In the genomic region with DNA sequence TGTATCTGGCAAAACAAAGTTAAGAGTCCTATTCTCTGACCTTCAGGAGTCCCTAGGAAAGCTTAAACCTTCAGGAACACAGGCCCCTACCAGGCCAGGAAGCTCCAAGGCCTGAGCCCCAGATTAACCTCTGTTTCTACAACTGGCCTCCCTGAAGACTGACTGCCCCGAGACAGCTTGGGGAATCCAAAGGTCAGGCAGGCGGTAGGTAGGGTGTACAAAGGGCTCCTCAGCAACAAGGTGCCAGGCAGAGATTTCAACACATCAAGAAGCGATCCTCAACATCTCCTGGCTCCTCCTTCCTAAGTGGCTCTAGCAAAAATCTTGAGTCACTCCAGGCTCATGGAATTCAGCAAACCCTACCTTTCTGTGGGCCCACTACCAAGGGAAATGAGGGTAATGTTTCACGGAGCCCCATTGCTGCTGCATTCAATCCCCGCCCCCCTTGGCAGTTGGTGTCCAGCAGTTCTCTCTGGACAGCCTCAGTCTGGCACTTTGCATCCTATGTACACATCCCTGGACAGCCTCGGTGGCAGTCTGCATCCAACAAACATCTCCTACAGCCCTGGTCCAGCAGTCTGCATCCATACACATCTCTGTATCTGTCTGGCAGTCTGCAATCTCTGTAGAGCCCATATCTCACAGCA, we compare ENCODE assay signal across 8 mouse cellular contexts. TPM values are rescaled to one million over a fixed set of nuclear protein-coding genes. Genes with fewer than 3 reads are reported as not detected.
DNase-seq lines count a peak whose midpoint lies in the region; ATAC-seq lines count a peak whose summit lies in the region.

No protein-coding gene starts in this region.

- ATAC-seq in heart, embryonic 15.5 days (replicated peaks; ENCODE audit: insufficient number of reproducible peaks, insufficient read depth, low FRiP score, low read depth): no peak
- no peak for ATAC-seq in embryonic facial prominence, embryonic 13.5 days (ENCODE audit: insufficient number of reproducible peaks, insufficient read depth, low FRiP score, low TSS enrichment, low read depth)
- ATAC-seq in midbrain, embryonic 16.5 days: 0 out of 2 replicates have a peak, but pooled peaks have one; percentile 5
- ATAC-seq in frontal cortex, adult (ENCODE audit: low TSS enrichment): no peak
- no peak for ATAC-seq in megakaryocyte-erythroid progenitor cell, adult 5-6 weeks (replicated peaks; ENCODE audit: low FRiP score, low TSS enrichment, poor library complexity, severe bottlenecking)

- peak overlapping the region; percentile 64; the same call in 1 of the 2 replicates for H3K27ac ChIP-seq in heart, embryonic 15.5 days
- peak overlapping the region; percentile 39; the same call in 1 of the 2 replicates for H3K27ac ChIP-seq in embryonic facial prominence, embryonic 13.5 days
- H3K27ac ChIP-seq in midbrain, embryonic 16.5 days (ENCODE audit: low read length): no peak overlapping the region

- peaks cover 29% of the 10 kb centered on the region for H3K36me3 ChIP-seq in heart, embryonic 15.5 days
- peaks cover 40% of the 10 kb centered on the region for H3K36me3 ChIP-seq in embryonic facial prominence, embryonic 13.5 days
- peaks cover 23% of the 10 kb centered on the region for H3K36me3 ChIP-seq in midbrain, embryonic 16.5 days (ENCODE audit: control insufficient read depth, insufficient read depth, low read length)

- intact Hi-C loops in left cerebral cortex, postnatal 14 days (cut with DNase I): no loop called here

- no peaks in the 10 kb centered on the region for H3K9me3 ChIP-seq in heart, embryonic 15.5 days (replicated peaks)
- H3K9me3 ChIP-seq in embryonic facial prominence, embryonic 13.5 days: no peaks in the 10 kb centered on the region
- H3K9me3 ChIP-seq in midbrain, embryonic 16.5 days (replicated peaks; ENCODE audit: control insufficient read depth, low read length, poor library complexity, severe bottlenecking): no peaks in the 10 kb centered on the region

- H3K4me3 ChIP-seq in heart, embryonic 15.5 days: peak overlapping the region; percentile 71
- H3K4me3 ChIP-seq in embryonic facial prominence, embryonic 13.5 days: peak overlapping the region; percentile 90
- H3K4me3 ChIP-seq in midbrain, embryonic 16.5 days (ENCODE audit: low read depth, low read length): peak overlapping the region; percentile 89

- H3K27me3 ChIP-seq in heart, embryonic 15.5 days: no peaks in the 10 kb centered on the region
- no peaks in the 10 kb centered on the region for H3K27me3 ChIP-seq in embryonic facial prominence, embryonic 13.5 days
- H3K27me3 ChIP-seq in midbrain, embryonic 16.5 days (ENCODE audit: control insufficient read depth, insufficient read depth, low read depth, low read length): no peaks in the 10 kb centered on the region

- H3K4me2 ChIP-seq in heart, embryonic 15.5 days: peak overlapping the region; percentile 65
- H3K4me2 ChIP-seq in embryonic facial prominence, embryonic 13.5 days: peak overlapping the region; percentile 83
- peak overlapping the region; percentile 71 for H3K4me2 ChIP-seq in midbrain, embryonic 16.5 days (ENCODE audit: low read length)

- no peak for DNase-seq in heart, adult 11 months
- DNase-seq in kidney, adult 8-10 months: peak; percentile 67 to 82
- DNase-seq in left cerebral cortex, postnatal 14 days (ENCODE audit: low spot score in 2 of 2): no peak

- WGBS in heart, embryonic 15.5 days: 47% methylated on average over 6 of the region's 6 CpGs
- 61% methylated on average over 6 of the region's 6 CpGs for WGBS in embryonic facial prominence, embryonic 13.5 days
- WGBS in midbrain, embryonic 16.5 days: 57% methylated on average over 6 of the region's 6 CpGs

- peaks cover 13% of the 10 kb centered on the region for H3K4me1 ChIP-seq in heart, embryonic 15.5 days (replicated peaks)
- peaks cover 14% of the 10 kb centered on the region for H3K4me1 ChIP-seq in embryonic facial prominence, embryonic 13.5 days
- peaks cover 8% of the 10 kb centered on the region for H3K4me1 ChIP-seq in midbrain, embryonic 16.5 days (ENCODE audit: control insufficient read depth, insufficient read depth, low read length)

- H3K9ac ChIP-seq in heart, embryonic 15.5 days: peak overlapping the region; percentile 79
- peak overlapping the region; percentile 90 for H3K9ac ChIP-seq in embryonic facial prominence, embryonic 13.5 days
- peak overlapping the region; percentile 86 for H3K9ac ChIP-seq in midbrain, embryonic 16.5 days (ENCODE audit: low read depth, low read length)

RNA-seq across cellular contexts. Expression of a gene that starts 0.9 kb away (rescaled TPM):
- polyA plus RNA-seq in heart, embryonic 15.5 days (2015; fragmentation: Nextera tagmentation; extraction: Ambion mirVana): 32.9 and 49.0 TPM in 2 replicates
- polyA plus RNA-seq in embryonic facial prominence, embryonic 13.5 days (2015; fragmentation: Nextera tagmentation; extraction: Ambion mirVana): 68.9 and 69.4 TPM in 2 replicates
- 101 and 107 TPM in 2 replicates for polyA plus RNA-seq in midbrain, embryonic 16.5 days (2015; fragmentation: Nextera tagmentation; extraction: Ambion mirVana)
- total RNA-seq in megakaryocyte-erythroid progenitor cell, adult 5-6 weeks (2014; fragmentation: Nextera tagmentation): 47.2 and 72.7 TPM in 2 replicates
- 21.5 and 21.9 TPM in 2 replicates for total RNA-seq in megakaryocyte-erythroid progenitor cell, adult 5-6 weeks (2017)
- 10 to 100 TPM; 57.5 to 64.7 TPM for total RNA-seq in left cerebral cortex, postnatal 14 days (2021)

RNA-seq across cellular contexts. Expression of a gene that starts 22.6 kb away (rescaled TPM):
- polyA plus RNA-seq in heart, embryonic 15.5 days (2015; fragmentation: Nextera tagmentation; extraction: Ambion mirVana): 15.4 and 18.0 TPM in 2 replicates
- 25.1 and 31.3 TPM in 2 replicates for polyA plus RNA-seq in embryonic facial prominence, embryonic 13.5 days (2015; fragmentation: Nextera tagmentation; extraction: Ambion mirVana)
- polyA plus RNA-seq in midbrain, embryonic 16.5 days (2015; fragmentation: Nextera tagmentation; extraction: Ambion mirVana): 36.4 and 36.5 TPM in 2 replicates
- 57.6 and 57.7 TPM in 2 replicates for total RNA-seq in megakaryocyte-erythroid progenitor cell, adult 5-6 weeks (2014; fragmentation: Nextera tagmentation)
- total RNA-seq in megakaryocyte-erythroid progenitor cell, adult 5-6 weeks (2017): 27.4 and 29.8 TPM in 2 replicates
- 10 to 100 TPM; 21.6 to 23.7 TPM for total RNA-seq in left cerebral cortex, postnatal 14 days (2021)

RNA-seq across cellular contexts. Expression of a gene that starts 28.2 kb away (rescaled TPM):
- polyA plus RNA-seq in heart, embryonic 15.5 days (2015; fragmentation: Nextera tagmentation; extraction: Ambion mirVana): 21.7 and 26.4 TPM in 2 replicates
- 25.6 and 31.2 TPM in 2 replicates for polyA plus RNA-seq in embryonic facial prominence, embryonic 13.5 days (2015; fragmentation: Nextera tagmentation; extraction: Ambion mirVana)
- polyA plus RNA-seq in midbrain, embryonic 16.5 days (2015; fragmentation: Nextera tagmentation; extraction: Ambion mirVana): 31.8 and 35.7 TPM in 2 replicates
- total RNA-seq in megakaryocyte-erythroid progenitor cell, adult 5-6 weeks (2014; fragmentation: Nextera tagmentation): 34.8 and 39.0 TPM in 2 replicates
- total RNA-seq in megakaryocyte-erythroid progenitor cell, adult 5-6 weeks (2017): 41.6 and 44.5 TPM in 2 replicates
- total RNA-seq in left cerebral cortex, postnatal 14 days (2021): 10 to 100 TPM; 78.9 to 83.9 TPM

RNA-seq across cellular contexts. Expression of a gene that starts 28.9 kb away (rescaled TPM):
- polyA plus RNA-seq in heart, embryonic 15.5 days (2015; fragmentation: Nextera tagmentation; extraction: Ambion mirVana): 275 and 299 TPM in 2 replicates
- polyA plus RNA-seq in embryonic facial prominence, embryonic 13.5 days (2015; fragmentation: Nextera tagmentation; extraction: Ambion mirVana): 497 and 538 TPM in 2 replicates
- polyA plus RNA-seq in midbrain, embryonic 16.5 days (2015; fragmentation: Nextera tagmentation; extraction: Ambion mirVana): 392 and 415 TPM in 2 replicates
- 309 and 320 TPM in 2 replicates for total RNA-seq in megakaryocyte-erythroid progenitor cell, adult 5-6 weeks (2014; fragmentation: Nextera tagmentation)
- total RNA-seq in megakaryocyte-erythroid progenitor cell, adult 5-6 weeks (2017): 438 and 550 TPM in 2 replicates
- total RNA-seq in left cerebral cortex, postnatal 14 days (2021): 100 to 1,000 TPM; 204 to 219 TPM

Comparison
In these comparisons a context has a peak if more than half of its experiments do, and no peak if none do; other contexts are left out.
1. DNase-seq: peak in kidney, adult 8-10 months (2 of 2); none in heart, adult 11 months (single experiment) and left cerebral cortex, postnatal 14 days (0 of 2).
2. Peak in every context shown above with its lines, with median percentiles within 50 percentile points of each other: H3K4me2 ChIP-seq, H3K4me3 ChIP-seq and H3K9ac ChIP-seq.